Mouse (Mus musculus): ENCODE data around the gene Macrod2. TPM values are rescaled to one million over a fixed set of nuclear protein-coding genes. Genes with fewer than 3 reads are reported as not detected.
A peak's percentile ranks its signal among the peaks of the same experiment; 100 is the strongest.

The Macrod2 gene
- polyA plus RNA-seq, 1 experiment from 2014 or later: 28.7 TPM

DNA sequence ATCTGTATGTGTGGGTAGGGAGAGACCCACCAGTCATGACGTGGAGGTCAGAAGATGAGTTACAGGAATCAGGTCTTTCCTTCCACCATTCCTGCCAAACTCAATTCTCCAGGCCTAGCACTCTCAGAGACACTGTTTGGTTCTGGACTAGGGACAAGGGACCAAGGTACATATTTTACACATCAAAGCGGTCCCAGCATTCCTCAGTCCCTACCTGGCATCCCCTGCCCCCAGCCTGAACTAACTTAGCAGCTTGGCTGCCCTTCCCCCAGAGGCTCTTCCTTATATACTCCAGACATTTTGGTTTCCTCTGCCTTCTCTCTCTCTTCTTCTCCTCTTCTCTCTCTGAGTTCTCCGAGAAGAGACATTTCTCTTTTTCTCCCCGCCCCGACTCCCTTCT is 278.4 kb downstream of the Macrod2 start:
- no peak overlapping the region for H3K9ac ChIP-seq (replicated peaks; ENCODE audit: low read length)
- H3K27ac ChIP-seq (ENCODE audit: low read length): no peak overlapping the region
- H3K4me3 ChIP-seq (ENCODE audit: low read length): no peak overlapping the region
- no peaks in the 10 kb centered on the region for H3K9me3 ChIP-seq (ENCODE audit: low read length)
- no peak overlapping the region for H3K4me2 ChIP-seq (replicated peaks; ENCODE audit: low read depth, low read length)
- WGBS: 90% methylated on average over 5 of the region's 5 CpGs
- H3K27me3 ChIP-seq (ENCODE audit: insufficient read depth, low read length): no peaks in the 10 kb centered on the region
- ATAC-seq (ENCODE audit: low FRiP score, low TSS enrichment): no peak
- peaks cover 9% of the 10 kb centered on the region for H3K4me1 ChIP-seq (ENCODE audit: insufficient read depth, low read length)
- no peaks in the 10 kb centered on the region for H3K36me3 ChIP-seq (ENCODE audit: insufficient read depth, low read length)

DNA sequence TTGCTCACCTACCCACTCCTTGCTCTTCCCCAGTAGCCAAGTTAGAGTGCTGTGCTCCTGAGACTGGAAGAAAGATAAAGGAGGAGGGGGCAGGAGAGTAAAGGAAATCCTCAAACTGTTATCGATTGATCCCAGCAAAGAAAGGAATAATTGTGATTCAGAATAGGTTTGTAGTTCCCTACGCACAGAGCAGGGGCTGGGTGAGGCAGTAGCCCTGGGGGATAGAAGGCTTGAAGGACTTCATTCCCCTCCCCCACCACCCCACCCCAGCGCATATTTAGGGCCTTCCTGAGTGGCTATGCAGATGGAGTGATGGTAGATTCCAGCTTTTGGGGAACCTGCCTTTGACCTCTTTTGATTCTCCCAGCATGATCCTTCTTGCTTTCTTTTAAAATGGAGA is 281.6 kb downstream of the Macrod2 start:
- ATAC-seq (ENCODE audit: low FRiP score, low TSS enrichment): no peak
- H3K4me2 ChIP-seq (replicated peaks; ENCODE audit: low read depth, low read length): no peak overlapping the region
- 38% methylated on average over 3 of the region's 3 CpGs for WGBS
- no peak overlapping the region for H3K27ac ChIP-seq (ENCODE audit: low read length)
- H3K9ac ChIP-seq (replicated peaks; ENCODE audit: low read length): no peak overlapping the region
- H3K9me3 ChIP-seq (ENCODE audit: low read length): no peaks in the 10 kb centered on the region
- H3K4me3 ChIP-seq (ENCODE audit: low read length): no peak overlapping the region
- no peaks in the 10 kb centered on the region for H3K27me3 ChIP-seq (ENCODE audit: insufficient read depth, low read length)
- no peaks in the 10 kb centered on the region for H3K4me1 ChIP-seq (ENCODE audit: insufficient read depth, low read length)
- H3K36me3 ChIP-seq (ENCODE audit: insufficient read depth, low read length): no peaks in the 10 kb centered on the region

- WGBS: 81% methylated on average over 2 of the region's 2 CpGs
- no peak overlapping the region for H3K27ac ChIP-seq (ENCODE audit: low read length)
- no peak overlapping the region for H3K4me3 ChIP-seq (ENCODE audit: low read length)
- H3K9ac ChIP-seq (replicated peaks; ENCODE audit: low read length): no peak overlapping the region
- ATAC-seq (ENCODE audit: low FRiP score, low TSS enrichment): no peak
- H3K36me3 ChIP-seq (ENCODE audit: insufficient read depth, low read length): no peaks in the 10 kb centered on the region
- H3K4me2 ChIP-seq (replicated peaks; ENCODE audit: low read depth, low read length): no peak overlapping the region
- no peaks in the 10 kb centered on the region for H3K9me3 ChIP-seq (ENCODE audit: low read length)
- H3K27me3 ChIP-seq (ENCODE audit: insufficient read depth, low read length): no peaks in the 10 kb centered on the region
- H3K4me1 ChIP-seq (ENCODE audit: insufficient read depth, low read length): no peaks in the 10 kb centered on the region
Measured at GRCm38 (mm10) chr2:140690906-140691305, 295.8 kb downstream of the Macrod2 start.

- 60% methylated on average over 1 of the region's 1 CpGs for WGBS
- no peaks in the 10 kb centered on the region for H3K27me3 ChIP-seq (ENCODE audit: insufficient read depth, low read length)
- no peaks in the 10 kb centered on the region for H3K36me3 ChIP-seq (ENCODE audit: insufficient read depth, low read length)
- H3K9me3 ChIP-seq (ENCODE audit: low read length): no peaks in the 10 kb centered on the region
- ATAC-seq (ENCODE audit: low FRiP score, low TSS enrichment): no peak
- no peak overlapping the region for H3K4me3 ChIP-seq (ENCODE audit: low read length)
- H3K4me2 ChIP-seq (replicated peaks; ENCODE audit: low read depth, low read length): no peak overlapping the region
- H3K9ac ChIP-seq (replicated peaks; ENCODE audit: low read length): no peak overlapping the region
- H3K27ac ChIP-seq (ENCODE audit: low read length): no peak overlapping the region
- H3K4me1 ChIP-seq (ENCODE audit: insufficient read depth, low read length): no peaks in the 10 kb centered on the region
Measured at GRCm38 (mm10) chr2:140691403-140691802, 296.3 kb downstream of the Macrod2 start.

DNA sequence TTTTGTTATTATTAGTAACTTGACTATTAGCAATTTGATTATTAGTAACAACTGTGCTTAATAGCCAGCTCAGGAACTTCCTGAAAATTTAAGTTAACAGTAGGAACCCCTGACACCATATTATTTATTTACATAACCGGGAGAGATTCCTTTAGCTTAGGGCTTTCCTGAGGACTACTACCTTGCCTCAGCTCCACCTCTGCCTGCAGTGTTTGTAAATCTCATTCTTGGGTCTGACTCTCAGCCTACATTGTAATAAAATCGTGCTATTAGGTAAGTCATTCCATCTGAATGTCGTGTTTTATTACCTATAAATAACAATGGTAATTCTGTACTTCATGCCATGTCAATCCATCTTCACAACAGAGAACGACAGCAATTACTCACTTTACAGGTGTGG is 297.4 kb downstream of the Macrod2 start:
- no peak overlapping the region for H3K4me2 ChIP-seq (replicated peaks; ENCODE audit: low read depth, low read length)
- no peaks in the 10 kb centered on the region for H3K36me3 ChIP-seq (ENCODE audit: insufficient read depth, low read length)
- no peak for ATAC-seq (ENCODE audit: low FRiP score, low TSS enrichment)
- 25% methylated on average over 4 of the region's 4 CpGs for WGBS
- no peaks in the 10 kb centered on the region for H3K9me3 ChIP-seq (ENCODE audit: low read length)
- no peak overlapping the region for H3K27ac ChIP-seq (ENCODE audit: low read length)
- H3K4me3 ChIP-seq (ENCODE audit: low read length): no peak overlapping the region
- H3K9ac ChIP-seq (replicated peaks; ENCODE audit: low read length): no peak overlapping the region
- H3K27me3 ChIP-seq (ENCODE audit: insufficient read depth, low read length): no peaks in the 10 kb centered on the region
- no peaks in the 10 kb centered on the region for H3K4me1 ChIP-seq (ENCODE audit: insufficient read depth, low read length)

DNA sequence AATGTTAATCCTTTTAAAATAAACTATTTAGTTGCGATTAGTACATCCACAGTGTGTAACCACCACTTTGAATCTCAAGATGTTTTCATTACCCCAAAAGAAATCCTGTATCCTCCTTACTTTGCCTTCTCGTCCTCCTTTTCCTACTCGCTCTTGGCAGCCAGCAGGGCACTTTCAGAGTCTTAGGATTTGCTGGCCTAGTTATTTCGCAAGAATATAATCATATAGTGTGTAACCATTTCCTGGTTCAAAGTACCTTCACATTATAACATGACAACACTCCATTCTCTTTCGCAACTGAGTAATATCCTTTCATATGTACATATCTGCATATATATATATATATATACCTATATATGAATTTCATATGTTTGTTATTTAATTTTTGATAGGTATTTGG is 298.7 kb downstream of the Macrod2 start:
- H3K27ac ChIP-seq (ENCODE audit: low read length): no peak overlapping the region

GRCm38 (mm10) chr2:140698585-140698984 is 303.5 kb downstream of the Macrod2 start:
- Histone ChIP-seq H3K27me3 (ENCODE audit: insufficient read depth, low read length) (no peaks in the 10 kb centered on the region), H3K4me2 (replicated peaks; ENCODE audit: low read depth, low read length) (no peak overlapping the region), H3K36me3 (ENCODE audit: insufficient read depth, low read length) (no peaks in the 10 kb centered on the region), H3K9me3 (ENCODE audit: low read length) (no peaks in the 10 kb centered on the region), H3K4me1 (ENCODE audit: insufficient read depth, low read length) (no peaks in the 10 kb centered on the region), H3K9ac (replicated peaks; ENCODE audit: low read length) (no peak overlapping the region), H3K4me3 (ENCODE audit: low read length) (no peak overlapping the region), H3K27ac (ENCODE audit: low read length) (no peak overlapping the region)
- WGBS: 33% methylated on average over 3 of the region's 3 CpGs
- ATAC-seq (ENCODE audit: low FRiP score, low TSS enrichment): no peak

More for the DNA sequence above, 298.7 kb downstream of the Macrod2 start:
- no peaks in the 10 kb centered on the region for H3K36me3 ChIP-seq (ENCODE audit: insufficient read depth, low read length)
- 89% methylated on average over 5 of the region's 5 CpGs for WGBS
- no peaks in the 10 kb centered on the region for H3K9me3 ChIP-seq (ENCODE audit: low read length)
- no peak for ATAC-seq (ENCODE audit: low FRiP score, low TSS enrichment)
- no peaks in the 10 kb centered on the region for H3K4me1 ChIP-seq (ENCODE audit: insufficient read depth, low read length)
- no peaks in the 10 kb centered on the region for H3K27me3 ChIP-seq (ENCODE audit: insufficient read depth, low read length)
- H3K4me3 ChIP-seq (ENCODE audit: low read length): no peak overlapping the region
- no peak overlapping the region for H3K4me2 ChIP-seq (replicated peaks; ENCODE audit: low read depth, low read length)
- no peak overlapping the region for H3K9ac ChIP-seq (replicated peaks; ENCODE audit: low read length)

DNA sequence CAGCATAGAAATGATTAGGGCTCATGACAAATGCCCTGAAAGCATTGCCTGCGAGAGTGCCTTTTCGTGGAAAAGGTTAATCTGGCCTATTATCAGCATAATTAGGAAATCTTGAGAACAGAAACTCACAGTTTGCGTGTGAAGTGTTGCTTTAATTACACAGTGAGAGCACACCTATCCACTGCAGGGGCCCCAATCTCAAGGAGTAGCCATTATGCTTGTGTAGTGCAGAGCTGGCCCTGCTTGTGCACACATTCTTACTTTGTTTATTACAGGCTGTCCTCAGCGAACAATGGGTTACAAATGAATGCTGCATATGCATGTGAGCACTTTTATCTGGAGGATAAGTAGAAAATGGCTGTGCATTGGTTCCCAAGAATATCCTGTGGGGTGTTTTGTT is 308.3 kb downstream of the Macrod2 start:
- no peaks in the 10 kb centered on the region for H3K36me3 ChIP-seq (ENCODE audit: insufficient read depth, low read length)
- no peak overlapping the region for H3K9ac ChIP-seq (replicated peaks; ENCODE audit: low read length)
- 73% methylated on average over 4 of the region's 4 CpGs for WGBS
- H3K4me3 ChIP-seq (ENCODE audit: low read length): no peak overlapping the region
- H3K4me1 ChIP-seq (ENCODE audit: insufficient read depth, low read length): 0 out of 2 replicates have a peak, but pooled peaks cover 4% of the 10 kb centered on the region
- H3K4me2 ChIP-seq (replicated peaks; ENCODE audit: low read depth, low read length): no peak overlapping the region
- no peak for ATAC-seq (ENCODE audit: low FRiP score, low TSS enrichment)
- no peaks in the 10 kb centered on the region for H3K27me3 ChIP-seq (ENCODE audit: insufficient read depth, low read length)
- H3K27ac ChIP-seq (ENCODE audit: low read length): no peak overlapping the region
- no peaks in the 10 kb centered on the region for H3K9me3 ChIP-seq (ENCODE audit: low read length)

DNA sequence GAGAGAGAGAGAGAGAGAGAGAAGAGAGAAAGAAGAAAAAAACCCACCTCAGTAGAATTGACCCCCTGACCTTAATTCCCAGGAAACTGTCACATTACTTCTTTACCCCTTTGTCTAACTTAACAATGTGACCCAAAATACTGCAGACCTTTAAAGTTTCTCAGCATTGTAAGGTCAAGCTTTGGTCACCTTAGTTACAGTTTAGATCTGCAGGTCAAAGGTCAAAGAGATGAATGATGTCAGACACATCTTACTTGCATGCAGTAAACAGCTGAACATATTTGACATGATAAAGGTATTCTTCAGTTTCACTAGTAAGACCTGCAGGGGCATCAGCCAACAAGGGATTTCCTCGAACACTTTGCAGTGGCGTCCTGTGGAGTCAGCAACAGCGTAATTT is 309.0 kb downstream of the Macrod2 start:
- 0 out of 2 replicates have a peak, but pooled peaks have one; percentile 27 for ATAC-seq (ENCODE audit: low FRiP score, low TSS enrichment)
- Histone ChIP-seq H3K36me3 (ENCODE audit: insufficient read depth, low read length) (no peaks in the 10 kb centered on the region), H3K27me3 (ENCODE audit: insufficient read depth, low read length) (no peaks in the 10 kb centered on the region), H3K4me3 (ENCODE audit: low read length) (no peak overlapping the region), H3K27ac (ENCODE audit: low read length) (no peak overlapping the region), H3K4me2 (replicated peaks; ENCODE audit: low read depth, low read length) (no peak overlapping the region), H3K9me3 (ENCODE audit: low read length) (no peaks in the 10 kb centered on the region), H3K9ac (replicated peaks; ENCODE audit: low read length) (no peak overlapping the region), H3K4me1 (ENCODE audit: insufficient read depth, low read length) (0 out of 2 replicates have a peak, but pooled peaks cover 4% of the 10 kb centered on the region)
- 38% methylated on average over 3 of the region's 3 CpGs for WGBS

DNA sequence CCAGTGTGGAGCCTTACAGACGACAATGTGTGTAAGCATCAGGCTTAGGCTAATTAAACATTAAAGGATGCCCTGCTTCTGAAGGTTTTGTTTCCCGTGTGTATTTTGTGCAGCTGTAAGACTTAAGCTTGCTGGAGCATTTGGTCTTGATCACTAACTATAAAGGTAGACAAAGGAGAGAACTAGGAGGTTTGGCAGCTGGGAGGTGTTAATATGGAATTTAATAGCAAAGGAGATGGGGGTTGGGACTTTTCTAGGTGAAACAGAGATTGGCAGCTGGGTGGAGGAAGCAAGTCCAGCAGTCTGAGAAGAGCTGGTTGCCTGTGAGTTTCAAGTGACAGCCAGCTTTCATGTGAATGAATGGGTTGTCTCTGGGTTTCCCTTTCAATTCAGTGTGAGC is 310.2 kb downstream of the Macrod2 start:
- no peaks in the 10 kb centered on the region for H3K9me3 ChIP-seq (ENCODE audit: low read length)
- 26% methylated on average over 2 of the region's 2 CpGs for WGBS
- H3K9ac ChIP-seq (replicated peaks; ENCODE audit: low read length): no peak overlapping the region
- 0 out of 2 replicates have a peak, but pooled peaks cover 4% of the 10 kb centered on the region for H3K4me1 ChIP-seq (ENCODE audit: insufficient read depth, low read length)
- H3K4me3 ChIP-seq (ENCODE audit: low read length): no peak overlapping the region
- ATAC-seq (ENCODE audit: low FRiP score, low TSS enrichment): no peak
- H3K36me3 ChIP-seq (ENCODE audit: insufficient read depth, low read length): no peaks in the 10 kb centered on the region
- no peak overlapping the region for H3K4me2 ChIP-seq (replicated peaks; ENCODE audit: low read depth, low read length)
- H3K27me3 ChIP-seq (ENCODE audit: insufficient read depth, low read length): no peaks in the 10 kb centered on the region
- H3K27ac ChIP-seq (ENCODE audit: low read length): no peak overlapping the region

All from kidney, embryonic 16.5 days (tissue).